Mouse (Mus musculus) thymus, postnatal 36 days (tissue): Measurements from ENCODE around the gene Map3k6.

ENCODE experiments used
- DNase-seq, 2 experiments: peaks; one replicate each; pipeline ENCODE4 v3.0.0; 2022; ENCODE audit warnings: mixed read lengths in 2 of 2

Map3k6 gene

DNA sequence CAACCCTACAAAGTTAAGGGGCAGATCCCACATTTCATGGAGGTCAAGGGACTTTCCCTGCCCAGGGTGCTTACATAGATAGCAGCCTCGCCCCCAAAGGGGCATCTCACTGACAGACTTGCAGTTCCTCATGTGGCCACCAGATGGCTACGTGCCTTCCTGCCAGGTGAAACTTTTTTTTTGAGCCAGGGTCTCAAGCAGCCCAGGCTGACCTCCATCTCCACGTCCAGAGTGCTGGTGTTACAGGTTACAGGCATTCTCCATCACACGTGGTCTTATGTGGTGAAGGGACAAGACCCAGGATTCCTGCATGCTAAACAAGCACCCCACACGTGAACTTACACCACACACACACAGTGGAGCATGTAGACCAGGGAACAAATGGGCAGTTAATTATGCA lies 23.0 kb upstream of the Map3k6 start:
- peak; percentile 71 to 73 for DNase-seq

DNA sequence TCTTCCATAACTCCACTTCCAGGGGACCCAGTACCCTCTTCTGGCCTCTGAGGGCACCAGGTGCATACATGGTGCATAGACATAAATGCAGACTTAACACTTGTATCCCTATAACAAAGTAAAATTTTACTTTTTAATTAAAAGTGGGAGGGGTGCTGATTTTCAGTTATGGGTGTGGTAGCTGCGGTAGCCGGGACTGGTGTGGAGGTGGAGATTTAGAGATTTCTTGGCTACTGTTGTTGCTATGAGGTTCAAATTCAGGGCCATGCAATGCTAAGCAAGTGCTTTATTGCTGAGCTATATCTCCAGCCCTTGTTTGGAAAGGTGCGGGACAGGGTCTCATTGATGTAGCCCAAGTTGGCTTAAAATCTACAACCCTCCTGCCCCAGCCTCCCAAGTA lies 21.9 kb upstream of the Map3k6 start:
- DNase-seq: no peak

DNA sequence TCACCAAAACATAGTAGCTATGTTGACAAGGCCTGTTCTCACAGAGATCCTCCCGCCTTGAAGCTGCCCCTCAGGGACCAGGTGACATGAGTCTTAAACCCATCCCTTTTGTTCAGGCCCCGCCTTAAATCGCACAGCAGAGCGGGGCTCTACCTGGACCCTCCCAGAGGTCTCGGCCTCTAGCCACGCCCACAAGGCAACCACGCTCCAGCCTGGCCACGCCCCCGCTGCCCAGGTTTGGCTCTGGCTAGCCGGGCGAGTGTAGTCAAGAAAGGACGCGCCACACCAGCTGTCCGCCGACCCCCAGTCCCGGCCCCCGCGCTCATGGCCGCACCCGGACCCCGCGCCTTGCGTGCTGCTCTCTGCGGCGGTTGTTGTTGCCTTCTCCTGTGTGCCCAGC lies 20.0 kb upstream of the Map3k6 start:
- peak in 1 of 2 experiments; percentile 38 for DNase-seq

DNA sequence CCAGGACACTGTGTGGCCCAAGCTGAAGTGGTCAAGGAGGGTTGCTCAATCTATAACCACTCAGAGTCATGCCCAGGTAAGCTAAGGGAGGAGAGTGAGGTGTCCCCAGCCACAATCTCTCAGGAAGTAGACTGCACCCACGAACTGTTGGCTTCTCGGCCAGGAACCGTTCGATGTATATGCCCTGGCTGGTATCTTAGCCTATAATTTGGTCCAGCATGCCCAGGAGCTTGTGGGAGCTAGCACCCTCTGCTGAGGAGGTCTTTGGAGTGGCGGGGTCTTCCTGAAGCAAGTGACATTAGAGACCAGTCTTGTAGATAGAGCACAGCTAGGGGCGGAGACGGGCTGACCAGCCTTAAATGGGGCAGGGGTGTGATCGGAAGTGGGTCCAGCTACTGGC lies 18.9 kb upstream of the Map3k6 start:
- no peak for DNase-seq

DNA sequence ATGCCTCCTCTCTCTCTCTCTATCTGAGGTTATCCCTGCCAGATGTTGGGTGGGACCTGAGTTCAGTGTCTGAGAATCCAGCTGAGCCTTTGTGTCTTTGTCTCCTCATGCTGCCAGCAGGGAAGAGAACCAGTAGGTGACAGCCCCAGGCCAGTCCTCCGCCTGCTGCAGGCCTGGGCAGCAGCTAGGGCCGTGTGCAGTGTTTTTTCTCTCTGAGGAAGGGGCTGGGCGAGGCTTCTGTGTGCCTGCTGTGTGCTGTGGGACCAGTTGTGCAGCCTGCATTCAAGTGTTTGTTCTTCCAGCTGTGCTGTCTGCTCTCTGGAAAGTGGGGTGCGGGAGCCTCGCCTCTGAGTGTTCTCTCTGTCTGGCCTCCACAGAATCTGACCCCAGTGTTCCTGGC lies 16.7 kb upstream of the Map3k6 start:
- no peak for DNase-seq

DNA sequence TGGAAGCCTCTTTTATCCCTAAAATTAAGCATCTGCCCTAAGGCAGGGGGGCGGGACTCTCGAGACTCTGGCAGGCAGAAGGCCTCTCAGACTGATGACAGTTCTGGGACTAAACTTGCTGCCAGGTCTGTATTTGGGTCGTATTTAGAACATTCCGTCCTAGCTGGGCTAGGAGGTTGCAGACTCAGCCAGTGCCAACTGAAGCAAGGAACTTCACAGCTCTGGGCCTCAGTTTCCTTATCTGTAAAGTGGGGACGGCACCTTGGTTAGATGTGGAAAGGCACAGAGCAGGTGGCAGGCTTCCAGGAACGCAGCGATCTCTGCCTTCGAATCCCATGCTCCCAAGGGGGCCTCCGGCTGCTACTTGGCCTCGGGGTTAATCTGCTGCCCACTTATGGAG lies 14.5 kb upstream of the Map3k6 start:
- DNase-seq: no peak

DNA sequence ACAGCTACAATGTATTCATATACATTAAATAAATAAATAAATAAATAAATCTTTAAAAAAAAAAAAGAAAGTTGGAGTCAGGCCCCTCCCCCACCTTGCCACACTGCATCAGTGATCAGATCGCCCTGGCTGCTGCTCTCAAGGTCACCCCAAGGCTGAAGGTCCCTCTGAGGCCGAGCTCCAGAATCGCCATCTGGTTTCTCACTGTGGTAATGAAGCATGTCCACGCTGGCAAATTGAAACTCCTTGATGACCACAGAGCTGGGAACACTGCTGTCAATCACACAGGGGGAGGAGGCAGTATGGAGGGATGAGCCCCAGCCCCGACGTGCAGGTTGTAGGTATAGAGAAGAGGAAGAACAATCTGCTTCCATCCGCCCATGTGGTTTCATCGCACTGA lies 13.0 kb upstream of the Map3k6 start:
- DNase-seq: no peak

DNA sequence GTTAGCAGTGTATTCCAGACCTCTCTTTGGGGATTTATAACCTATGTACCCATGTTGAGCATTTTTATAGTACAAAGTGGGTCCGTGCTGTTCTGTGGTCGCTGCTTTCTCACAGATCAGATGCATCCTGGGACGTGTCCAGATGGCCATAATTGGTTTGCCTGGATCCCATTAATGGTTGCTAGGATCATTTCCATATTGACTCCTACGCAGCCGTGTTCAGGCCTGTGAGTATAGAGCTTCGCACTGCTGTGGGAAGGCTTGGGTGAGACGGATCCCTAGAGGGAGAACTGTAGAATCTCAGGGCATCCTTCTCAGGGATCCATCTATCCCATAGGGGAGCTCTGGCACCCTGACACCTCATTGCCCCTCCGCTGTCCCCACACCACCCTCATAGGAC lies 11.0 kb upstream of the Map3k6 start:
- no peak for DNase-seq

DNA sequence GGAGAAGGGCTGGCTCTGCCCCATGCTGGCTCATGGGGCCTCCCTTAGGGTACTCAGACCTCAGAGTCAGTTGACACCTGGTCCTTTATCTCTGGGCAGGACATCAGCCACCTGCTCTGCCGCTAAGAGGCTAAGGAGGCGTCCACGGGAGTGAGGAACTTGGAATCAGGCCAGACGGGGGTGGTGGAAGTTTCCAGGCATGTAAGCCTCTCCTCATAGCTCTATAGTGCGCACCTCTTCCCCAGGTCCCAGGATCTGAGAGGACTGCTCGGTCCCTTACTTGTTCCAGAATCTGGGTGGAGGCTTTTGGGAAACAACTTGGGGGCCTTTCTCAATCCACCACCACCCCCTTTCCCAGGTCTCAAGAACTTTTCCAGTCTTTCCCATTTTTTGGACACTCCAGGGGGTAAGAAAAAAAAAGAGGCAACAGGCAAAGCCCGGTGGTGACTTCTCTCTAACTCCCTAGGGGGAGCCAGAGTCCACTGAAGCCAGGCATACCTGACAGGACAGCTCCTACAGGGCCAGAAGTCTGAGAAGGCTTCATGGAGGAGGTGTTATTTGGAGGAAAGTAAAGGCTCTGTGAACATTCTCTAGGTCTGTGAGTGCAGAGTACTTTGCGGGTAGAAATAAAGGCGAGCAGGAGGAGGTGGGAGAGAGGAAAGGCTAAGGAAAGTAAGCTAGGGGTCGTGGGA lies 7.2 kb upstream of the Map3k6 start:
- peak; percentile 56 to 61 for DNase-seq

DNA sequence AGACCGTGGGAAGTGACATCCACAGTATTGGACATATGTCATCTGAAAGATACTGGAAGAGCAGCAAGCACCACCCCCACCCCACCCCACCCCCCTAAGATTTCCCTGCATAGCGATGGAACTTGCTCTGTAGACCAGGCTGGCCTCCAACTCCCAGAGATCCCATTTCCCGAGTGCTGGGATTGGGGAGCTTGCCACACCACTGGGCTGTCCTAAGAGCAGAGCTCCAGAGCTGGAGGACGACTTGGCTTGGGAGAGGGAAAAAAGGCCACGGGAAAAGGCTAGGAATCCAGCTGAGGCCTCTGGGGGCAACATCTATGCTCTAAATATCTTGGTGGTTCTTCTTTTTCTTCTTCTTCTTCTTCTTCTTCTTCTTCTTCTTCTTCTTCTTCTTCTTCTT lies 5.8 kb upstream of the Map3k6 start:
- DNase-seq: no peak

DNA sequence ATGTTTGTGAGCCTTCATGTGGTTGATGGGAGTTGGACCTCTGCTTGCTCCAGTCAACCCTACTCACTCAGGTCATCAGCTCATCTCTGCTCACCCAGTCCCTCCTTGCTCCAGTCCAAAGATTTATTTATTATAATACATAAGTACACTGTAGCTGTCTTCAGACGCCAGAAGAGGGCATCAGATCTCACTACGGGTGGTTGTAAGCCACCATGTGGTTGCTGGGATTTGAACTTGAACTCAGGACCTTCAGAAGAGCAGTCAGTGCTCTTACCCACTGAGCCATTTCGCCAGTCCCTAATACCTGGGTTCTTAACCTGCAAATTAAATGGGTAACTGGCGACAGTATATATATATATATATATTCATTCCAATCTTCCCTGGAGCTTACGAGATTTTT lies 5.2 kb upstream of the Map3k6 start:
- no peak for DNase-seq

DNA sequence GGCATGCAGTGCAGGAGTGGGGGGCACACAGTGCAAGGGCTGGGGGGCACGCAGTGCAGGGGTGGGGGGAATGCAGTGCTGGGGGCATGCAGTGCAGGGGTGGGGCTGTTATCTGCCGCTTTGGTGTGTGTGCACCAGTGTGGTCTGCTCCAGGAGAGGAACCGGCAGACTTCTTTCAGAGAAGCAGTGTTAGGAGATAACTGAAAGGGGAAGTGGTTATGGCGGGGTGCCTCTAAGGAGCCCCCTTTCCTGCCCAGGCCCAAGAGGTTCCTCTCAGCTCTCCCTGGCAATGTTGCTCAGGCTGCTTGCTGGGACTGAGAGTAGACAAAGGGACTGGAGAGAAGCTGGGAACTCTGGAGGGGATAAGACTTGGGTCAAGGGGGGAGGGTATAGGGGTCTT lies 2.7 kb upstream of the Map3k6 start:
- peak; percentile 47 to 71 for DNase-seq

DNA sequence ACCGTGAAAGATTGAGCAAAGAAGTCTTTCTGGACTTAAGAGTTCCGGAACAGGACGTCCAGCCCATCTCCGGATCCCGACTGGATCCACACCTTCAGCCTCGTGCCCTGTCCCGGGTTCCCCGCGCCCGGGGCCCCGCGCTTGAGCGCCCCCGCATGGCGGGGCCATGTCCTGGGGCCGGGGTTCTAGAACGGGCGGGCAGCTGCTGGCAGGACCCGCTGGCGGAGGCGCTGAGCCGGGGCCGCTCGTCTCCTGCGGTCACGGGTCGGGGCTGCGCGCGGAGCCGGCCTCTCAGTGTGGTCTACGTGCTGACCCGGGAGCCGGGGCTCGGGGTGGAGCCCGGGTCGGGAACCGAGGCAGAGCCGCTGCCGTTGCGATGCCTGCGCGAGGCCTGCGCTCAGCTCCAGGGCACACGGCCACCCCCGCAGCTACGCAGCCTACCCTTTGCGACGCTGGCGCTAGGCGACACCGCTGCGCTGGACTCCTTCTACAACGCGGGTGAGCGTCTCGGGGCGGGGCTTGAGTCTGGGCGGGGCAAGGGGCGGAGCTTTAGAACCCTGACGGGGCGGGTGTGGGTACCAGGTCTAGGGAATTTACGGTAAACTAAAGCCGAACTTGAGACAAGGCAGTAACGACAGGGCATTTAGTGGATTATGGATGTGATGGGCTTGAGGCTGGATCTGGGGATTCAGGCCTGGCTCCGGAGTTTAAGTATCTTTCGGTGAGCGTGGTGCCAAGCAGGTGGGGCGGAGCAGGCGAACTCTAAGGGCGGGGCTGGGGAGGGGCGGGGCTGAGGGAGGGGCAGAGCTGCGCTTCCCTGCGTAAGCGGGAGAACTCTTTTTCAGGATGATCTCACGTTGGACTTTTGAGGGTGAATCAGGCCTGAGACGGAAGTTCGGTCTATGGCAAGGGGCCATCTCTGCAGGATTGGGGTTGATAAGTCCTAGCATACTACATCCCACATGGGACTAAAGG lies 603 bp downstream of the Map3k6 start:
- DNase-seq: peak; percentile 90 to 93

DNA sequence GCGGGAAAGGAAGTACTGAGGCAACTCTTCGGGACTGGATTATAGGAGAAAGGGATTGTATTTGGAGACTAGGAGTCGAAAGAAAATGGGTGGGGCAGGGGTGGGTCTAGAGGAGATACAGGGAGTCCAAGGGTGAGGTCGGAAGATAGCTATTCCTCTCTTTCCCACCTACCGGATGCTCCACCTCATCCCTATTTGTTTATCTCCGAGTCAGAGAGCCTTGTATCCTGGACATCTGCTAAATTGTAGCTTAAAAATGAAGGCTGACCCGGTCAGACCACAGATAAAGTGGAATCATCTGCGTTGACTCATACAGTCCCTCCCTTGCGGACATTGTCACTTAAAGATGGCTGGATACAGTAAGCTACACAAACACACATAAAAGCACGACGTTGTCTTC lies 1.3 kb downstream of the Map3k6 start:
- no peak for DNase-seq

DNA sequence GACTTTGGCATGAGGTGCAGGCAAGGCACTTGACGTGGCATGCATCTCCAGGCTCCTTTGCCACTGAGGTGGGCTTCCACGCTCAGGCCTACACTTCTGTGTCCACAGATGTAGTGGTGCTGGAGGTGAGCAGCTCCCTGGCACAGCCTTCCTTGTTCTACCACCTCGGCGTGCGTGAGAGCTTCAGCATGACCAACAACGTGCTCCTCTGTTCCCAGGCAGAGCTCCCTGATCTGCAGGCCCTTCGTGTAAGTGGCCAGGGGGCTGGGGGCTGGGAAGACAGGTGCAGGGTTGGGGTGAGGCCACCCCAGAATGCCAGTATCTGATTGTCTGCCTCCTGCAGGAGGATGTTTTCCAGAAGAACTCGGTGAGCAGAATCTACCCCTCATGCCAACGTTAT lies 2.1 kb downstream of the Map3k6 start:
- no peak for DNase-seq

DNA sequence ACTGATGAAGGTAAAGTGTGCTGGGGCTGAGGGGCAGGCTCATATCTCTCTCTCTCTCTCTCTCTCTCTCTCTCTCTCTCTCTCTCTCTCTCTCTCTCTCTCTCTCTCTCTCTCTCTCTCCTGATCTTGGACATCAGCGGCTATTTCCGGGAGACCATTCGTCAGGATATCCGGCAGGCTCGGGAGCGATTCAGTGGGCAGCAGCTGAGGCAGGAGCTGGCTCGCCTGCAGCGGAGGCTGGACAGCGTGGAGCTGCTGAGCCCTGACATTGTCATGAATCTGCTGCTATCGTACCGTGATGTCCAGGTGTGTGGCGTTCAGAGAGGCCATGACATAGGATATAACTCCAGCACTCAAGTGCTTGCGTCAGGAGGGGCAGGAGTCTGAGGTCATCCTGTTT lies 2.9 kb downstream of the Map3k6 start:
- no peak for DNase-seq

DNA sequence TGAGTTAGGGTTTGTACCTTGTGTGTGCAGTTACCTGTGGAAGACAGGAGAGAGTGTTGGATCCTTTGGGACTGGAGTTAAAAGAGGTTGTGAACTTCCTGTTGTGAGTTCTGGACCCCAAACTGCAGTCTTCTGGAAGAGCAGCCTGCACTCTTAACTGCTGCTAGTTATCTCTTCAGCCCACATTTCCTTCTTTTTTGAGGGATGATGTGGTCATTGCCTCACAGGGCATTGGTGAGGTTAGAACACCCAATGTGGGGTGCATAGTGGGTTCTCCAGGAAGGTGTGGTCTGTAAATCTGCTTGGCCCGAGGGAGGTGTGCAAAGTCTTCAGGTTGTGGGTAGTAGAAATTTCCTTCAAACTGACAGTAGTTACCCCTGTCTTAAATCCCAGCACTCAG lies 3.7 kb downstream of the Map3k6 start:
- no peak for DNase-seq

DNA sequence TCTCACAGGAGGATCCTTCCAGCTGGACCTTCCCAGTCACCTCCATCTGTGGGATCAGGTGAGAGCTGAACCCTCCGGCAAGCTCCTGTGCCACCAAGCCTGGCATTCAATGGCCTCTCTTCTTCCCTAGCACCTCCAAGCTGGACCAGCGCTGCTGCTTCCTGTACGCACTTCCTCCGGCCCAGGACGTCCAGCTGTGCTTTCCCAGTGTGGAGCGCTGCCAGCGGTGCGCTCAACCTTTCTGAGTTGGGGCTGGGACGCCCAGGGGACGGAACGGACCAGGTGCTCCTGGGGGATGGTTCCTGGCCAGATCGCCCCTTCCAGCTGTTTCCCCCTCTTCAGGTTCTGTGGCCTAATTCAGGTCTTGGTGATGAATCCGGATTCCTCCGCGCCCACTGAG lies 6.5 kb downstream of the Map3k6 start:
- DNase-seq: no peak

DNA sequence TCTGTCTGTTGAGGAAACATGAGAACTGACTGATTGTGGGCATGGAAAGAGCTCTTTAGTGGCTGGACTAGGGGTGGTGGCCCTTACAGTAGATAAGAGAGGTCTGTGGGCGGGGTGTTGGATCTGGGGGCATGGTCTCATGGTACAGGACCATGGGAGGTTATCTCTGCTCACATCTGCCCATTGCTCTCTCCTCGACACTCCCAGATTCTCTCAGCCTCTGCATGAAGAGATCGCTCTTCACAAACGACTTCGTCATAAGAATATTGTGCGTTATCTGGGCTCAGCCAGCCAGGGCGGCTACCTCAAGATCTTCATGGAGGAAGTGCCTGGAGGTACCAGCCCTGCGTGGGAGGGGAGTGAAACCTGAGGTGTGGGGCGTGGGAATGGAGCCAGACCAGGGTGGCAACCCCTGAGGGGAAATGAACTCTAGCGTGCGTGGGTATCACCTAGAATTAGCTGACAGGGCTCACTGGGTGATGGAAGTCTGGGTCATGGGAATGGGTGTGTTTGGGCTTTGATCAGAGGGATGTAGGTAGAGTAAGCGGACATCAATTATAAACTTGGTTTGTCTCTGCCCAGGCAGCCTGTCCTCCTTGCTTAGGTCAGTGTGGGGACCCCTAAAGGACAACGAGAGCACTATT lies 7.3 kb downstream of the Map3k6 start:
- no peak for DNase-seq

DNA sequence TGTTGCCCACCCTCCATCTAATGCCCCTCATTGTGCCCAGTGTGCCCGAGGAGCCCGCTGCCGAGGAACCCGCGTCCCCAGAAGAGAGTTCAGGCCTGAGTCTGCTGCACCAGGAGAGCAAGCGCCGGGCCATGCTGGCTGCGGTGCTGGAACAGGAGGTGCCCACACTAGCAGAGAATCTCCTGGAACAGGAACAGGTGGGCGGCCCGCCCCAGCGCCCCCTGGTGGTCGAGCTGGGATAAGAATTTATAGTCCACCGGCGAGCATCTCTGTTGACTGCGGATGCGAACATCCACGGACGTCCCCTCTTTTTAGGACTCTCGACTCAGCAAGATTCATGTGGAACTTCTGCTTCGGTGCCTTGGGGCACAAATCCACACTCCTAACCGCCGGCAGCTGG lies 10.0 kb downstream of the Map3k6 start:
- peak; percentile 86 to 88 for DNase-seq

DNA sequence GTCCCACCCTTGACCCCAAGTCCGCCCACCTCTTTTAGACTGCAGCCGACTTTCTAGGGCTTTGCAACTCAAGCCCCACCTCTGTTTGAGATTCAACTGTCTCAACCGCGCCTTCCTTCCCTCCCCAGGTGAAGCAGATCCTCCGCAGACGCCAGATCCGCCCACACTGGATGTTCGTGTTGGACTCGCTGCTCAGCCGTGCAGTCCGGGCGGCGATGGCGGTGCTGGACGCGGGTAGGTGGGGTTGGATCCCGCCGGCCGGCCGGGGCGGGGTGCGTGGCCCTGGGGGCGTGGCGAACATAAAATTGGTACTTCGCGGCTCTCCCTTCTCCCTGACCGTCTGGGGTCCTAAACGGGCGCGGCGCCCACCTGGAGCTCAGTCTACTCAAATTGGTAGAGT lies 10.6 kb downstream of the Map3k6 start:
- DNase-seq: peak in 1 of 2 experiments; percentile 39

DNA sequence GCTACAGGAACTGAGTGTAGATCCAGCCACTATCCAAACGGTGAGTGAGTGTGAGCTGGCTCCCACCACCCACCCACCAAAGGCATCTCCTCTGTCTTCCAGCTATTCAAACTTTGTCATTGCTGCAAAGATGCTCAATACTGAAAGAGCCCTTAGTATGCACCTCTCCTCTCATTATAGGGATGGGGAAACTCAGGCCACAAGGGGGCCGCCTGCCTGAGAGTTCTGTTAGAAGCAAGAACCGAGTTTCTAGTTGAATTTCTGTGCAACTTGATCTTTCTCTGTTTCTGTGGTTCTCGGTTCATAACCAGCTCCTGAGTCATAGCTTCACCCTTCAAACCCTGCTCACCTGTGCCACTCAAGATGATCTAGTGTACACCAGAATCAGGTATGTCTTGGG lies 11.5 kb downstream of the Map3k6 start:
- DNase-seq: peak in 1 of 2 experiments; percentile 30

DNA sequence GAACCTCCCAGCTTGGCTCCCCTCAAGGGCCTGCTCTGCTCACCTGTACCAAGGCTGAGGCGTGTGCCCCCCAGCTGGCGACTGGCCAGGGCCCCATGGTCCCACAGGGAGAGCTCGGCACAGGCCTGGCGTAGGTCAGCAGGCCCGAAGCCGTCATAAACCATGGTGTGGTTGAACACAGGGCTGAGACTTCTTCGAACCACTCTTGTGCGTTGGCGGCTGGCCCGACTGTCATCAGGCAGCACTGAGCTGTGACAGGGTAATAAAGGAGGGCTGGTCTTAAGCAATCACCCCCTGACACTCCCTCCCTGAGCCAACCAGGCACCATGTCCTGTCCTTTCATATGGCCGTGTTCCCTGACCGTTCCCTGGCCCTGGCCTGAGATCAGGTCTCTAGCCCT lies 12.8 kb downstream of the Map3k6 start:
- DNase-seq: no peak

DNA sequence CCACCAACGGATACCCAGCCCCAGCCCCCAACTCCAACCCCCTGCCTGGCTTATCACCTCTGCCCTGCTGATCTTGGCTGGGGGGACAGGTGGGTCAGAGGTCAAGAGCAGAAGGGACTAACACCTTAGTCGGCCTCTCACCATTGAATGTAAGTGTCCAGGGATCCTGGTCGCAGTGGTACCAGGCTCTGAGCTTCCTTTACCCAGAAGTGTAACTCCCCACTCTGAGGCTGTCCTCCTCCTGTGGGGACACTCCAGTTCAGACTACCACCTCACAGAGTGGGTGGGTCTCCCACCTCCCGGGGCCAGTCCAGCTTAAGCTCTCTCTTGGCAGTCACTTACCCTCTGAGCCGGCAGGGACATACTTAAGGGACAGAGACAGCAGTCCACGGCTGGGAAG lies 14.8 kb downstream of the Map3k6 start:
- no peak for DNase-seq
